Mouse (Mus musculus) kidney, embryonic 16.5 days (tissue): Measurements from ENCODE around the gene Apela. TPM values are rescaled to one million over a fixed set of nuclear protein-coding genes. Genes with fewer than 3 reads are reported as not detected.
"Not testable (repeated sequence)": the region's sequence is repeated elsewhere in the genome, so short reads cannot be mapped to it uniquely, and the experiment has no call there.

Experiments used
- ATAC-seq: fragments of 200-750 bp; cut with Nextera tagmentation; 2 replicates; pipeline ENCODE4 v1.8.0; 2017; ENCODE audit warnings: moderate TSS enrichment; ENCODE audit not compliant: low FRiP score, low TSS enrichment
- H3K27ac ChIP-seq: fragments of 300-500 bp; sonication (generic); 2 replicates; pipeline ENCODE4 v1.5.1; 2014; ENCODE audit warnings: low read length
- H3K27me3 ChIP-seq: fragments of 300-500 bp; sonication (generic); 2 replicates; pipeline ENCODE4 v1.6.1; 2014; ENCODE audit warnings: low read length, control low read depth, mixed read lengths; ENCODE audit not compliant: insufficient read depth
- H3K36me3 ChIP-seq: fragments of 300-500 bp; sonication (generic); 2 replicates; pipeline ENCODE4 v1.6.1; 2014; ENCODE audit warnings: low read length, control low read depth, mixed read lengths; ENCODE audit not compliant: insufficient read depth
- H3K4me1 ChIP-seq: fragments of 300-500 bp; sonication (generic); 2 replicates; pipeline ENCODE4 v1.6.1; 2014; ENCODE audit warnings: low read length, control low read depth, mixed read lengths; ENCODE audit not compliant: insufficient read depth
- H3K4me2 ChIP-seq: fragments of 300-500 bp; sonication (generic); replicated peaks from 2 replicates; pipeline ENCODE4 v1.6.1; 2014; ENCODE audit warnings: low read depth, low read length
- H3K4me3 ChIP-seq: fragments of 300-500 bp; sonication (generic); 2 replicates; pipeline ENCODE4 v1.5.1; 2014; ENCODE audit warnings: mild to moderate bottlenecking, low read length
- H3K9ac ChIP-seq: fragments of 300-500 bp; sonication (generic); replicated peaks from 2 replicates; pipeline ENCODE4 v1.6.1; 2014; ENCODE audit warnings: low read length
- H3K9me3 ChIP-seq: fragments of 300-500 bp; sonication (generic); 2 replicates; pipeline ENCODE4 v1.6.1; 2016; ENCODE audit warnings: low read length, control low read depth
- WGBS: fragments of 180-500 bp; shearing (Covaris S2); extraction: QIAGEN DNeasy Blood & Tissue Kit; methylation state at CpG from one replicate; pipeline ENCODE4 v1.1.7; 2014; 5-methylcytosine and 5-hydroxymethylcytosine counted together
- polyA plus RNA-seq: library from polyadenylated mRNA; unstranded; fragments of >200 nt; fragmentation: Nextera tagmentation; extraction: Ambion mirVana; gene quantifications from 2 replicates; pipeline ENCODE4 v1.2.1, GENCODE M21; 2015

Apela gene
- polyA plus RNA-seq, 1 experiment from 2014 or later: 13.8 TPM

GRCm38 (mm10) chr8:65030735-65031485, 6.2 kb downstream of the Apela start:
- no peak overlapping the region for H3K27ac ChIP-seq
- H3K9me3 ChIP-seq: no peaks in the 10 kb centered on the region
- no peaks in the 10 kb centered on the region for H3K36me3 ChIP-seq
- H3K4me3 ChIP-seq: no peak overlapping the region
- H3K9ac ChIP-seq: no peak overlapping the region
- H3K27me3 ChIP-seq: no peaks in the 10 kb centered on the region
- no peak overlapping the region for H3K4me2 ChIP-seq
- H3K4me1 ChIP-seq: peaks cover 20% of the 10 kb centered on the region
- WGBS: 80% methylated on average over 4 of the region's 4 CpGs
- no peak for ATAC-seq

GRCm38 (mm10) chr8:65029776-65030175, 7.4 kb downstream of the Apela start:
- Histone ChIP-seq H3K9ac (no peak overlapping the region), H3K4me3 (no peak overlapping the region), H3K4me1 (peaks cover 14% of the 10 kb centered on the region), H3K27me3 (no peaks in the 10 kb centered on the region), H3K36me3 (no peaks in the 10 kb centered on the region), H3K27ac (no peak overlapping the region), H3K9me3 (no peaks in the 10 kb centered on the region), H3K4me2 (no peak overlapping the region)
- peak; percentile 33; the same call in 1 of the 2 replicates for ATAC-seq
- 64% methylated on average over 4 of the region's 4 CpGs for WGBS

GRCm38 (mm10) chr8:65028959-65029686, 8.0 kb downstream of the Apela start:
- H3K4me2 ChIP-seq: no peak overlapping the region
- no peaks in the 10 kb centered on the region for H3K36me3 ChIP-seq
- H3K27ac ChIP-seq: 0 out of 2 replicates have a peak overlapping the region, but pooled peaks have one; percentile 9
- H3K9ac ChIP-seq: no peak overlapping the region
- no peak overlapping the region for H3K4me3 ChIP-seq
- H3K4me1 ChIP-seq: peaks cover 8% of the 10 kb centered on the region
- no peak for ATAC-seq
- no peaks in the 10 kb centered on the region for H3K27me3 ChIP-seq
- 79% methylated on average over 12 of the region's 12 CpGs for WGBS
- no peaks in the 10 kb centered on the region for H3K9me3 ChIP-seq

GRCm38 (mm10) chr8:65022485-65022884, 14.7 kb downstream of the Apela start:
- 48% methylated on average over 8 of the region's 8 CpGs for WGBS
- ATAC-seq: 0 out of 2 replicates have a peak, but pooled peaks have one; percentile 46
- no peak overlapping the region for H3K9ac ChIP-seq

GRCm38 (mm10) chr8:65018423-65018822, 18.7 kb downstream of the Apela start, which contains the start of the genes Trim61 and Trim60:
Trim61 (minus strand) TSS chr8:65018523.
Trim60 (minus strand) TSS chr8:65018584.
- Histone ChIP-seq H3K4me2 (no peak within 1 kb of the TSS), H3K4me3 (no peak within 1 kb of the TSS)

More at GRCm38 (mm10) chr8:65022485-65022884, 14.7 kb downstream of the Apela start:
- Histone ChIP-seq H3K4me3 (no peak overlapping the region), H3K9me3 (no peaks in the 10 kb centered on the region), H3K36me3 (no peaks in the 10 kb centered on the region), H3K4me1 (no peaks in the 10 kb centered on the region), H3K4me2 (no peak overlapping the region), H3K27ac (no peak overlapping the region), H3K27me3 (no peaks in the 10 kb centered on the region)

GRCm38 (mm10) chr8:65007616-65008015, 29.5 kb downstream of the Apela start:
- H3K27ac ChIP-seq, H3K4me1 ChIP-seq, ATAC-seq, H3K9ac ChIP-seq, H3K4me3 ChIP-seq, H3K4me2 ChIP-seq, H3K9me3 ChIP-seq, H3K27me3 ChIP-seq, H3K36me3 ChIP-seq: not testable (repeated sequence)
- 81% methylated on average over 6 of the region's 6 CpGs for WGBS

More at GRCm38 (mm10) chr8:65018423-65018822, 18.7 kb downstream of the Apela start, which contains the start of the genes Trim61 and Trim60:
- no peak for ATAC-seq
- Histone ChIP-seq H3K27me3 (no peaks in the 10 kb centered on the region), H3K4me1 (no peaks in the 10 kb centered on the region), H3K9me3 (peaks cover 6% of the 10 kb centered on the region), H3K36me3 (no peaks in the 10 kb centered on the region), H3K27ac (no peak within 1 kb of the TSS), H3K9ac (no peak within 1 kb of the TSS)
- 88% methylated on average over 8 of the region's 8 CpGs for WGBS

GRCm38 (mm10) chr8:64998806-64999365, 38.2 kb downstream of the Apela start:
- H3K9me3 ChIP-seq: no peaks in the 10 kb centered on the region
- H3K4me3 ChIP-seq: no peak overlapping the region
- no peaks in the 10 kb centered on the region for H3K36me3 ChIP-seq
- no peaks in the 10 kb centered on the region for H3K27me3 ChIP-seq
- H3K27ac ChIP-seq: no peak overlapping the region
- 89% methylated on average over 4 of the region's 4 CpGs for WGBS
- H3K4me2 ChIP-seq: no peak overlapping the region
- ATAC-seq: no peak
- no peak overlapping the region for H3K9ac ChIP-seq
- no peaks in the 10 kb centered on the region for H3K4me1 ChIP-seq

- Histone ChIP-seq H3K4me1 (no peaks in the 10 kb centered on the region), H3K27ac (no peak within 1 kb of the TSS), H3K9ac (no peak within 1 kb of the TSS), H3K36me3 (no peaks in the 10 kb centered on the region), H3K9me3 (0 out of 2 replicates have a peak, but pooled peaks cover 2% of the 10 kb centered on the region), H3K4me3 (no peak within 1 kb of the TSS), H3K27me3 (no peaks in the 10 kb centered on the region), H3K4me2 (no peak within 1 kb of the TSS)
- WGBS: 90% methylated on average over 4 of the region's 4 CpGs
- no peak for ATAC-seq
Measured at GRCm38 (mm10) chr8:64987731-64988130, 49.4 kb downstream of the Apela start, which contains the start of gene Trim75. Trim75 (minus strand) TSS chr8:64987831.

- Histone ChIP-seq H3K27me3 (no peaks in the 10 kb centered on the region), H3K4me1 (no peaks in the 10 kb centered on the region), H3K36me3 (no peaks in the 10 kb centered on the region), H3K9me3 (no peaks in the 10 kb centered on the region), H3K4me2 (no peak overlapping the region), H3K9ac (no peak overlapping the region), H3K4me3 (no peak overlapping the region), H3K27ac (no peak overlapping the region)
- ATAC-seq: no peak
- 75% methylated on average over 20 of the region's 20 CpGs for WGBS
Measured at GRCm38 (mm10) chr8:64983150-64983897, 53.8 kb downstream of the Apela start.
